Mouse (Mus musculus): Measurements from ENCODE around the gene Casq2. TPM values are rescaled to one million over a fixed set of nuclear protein-coding genes. Genes with fewer than 3 reads are reported as not detected.
"Not testable (repeated sequence)": the region's sequence is repeated elsewhere in the genome, so short reads cannot be mapped to it uniquely, and the experiment has no call there.

Gene Casq2
- polyA plus RNA-seq, 1 experiment = 4.1 TPM

DNA sequence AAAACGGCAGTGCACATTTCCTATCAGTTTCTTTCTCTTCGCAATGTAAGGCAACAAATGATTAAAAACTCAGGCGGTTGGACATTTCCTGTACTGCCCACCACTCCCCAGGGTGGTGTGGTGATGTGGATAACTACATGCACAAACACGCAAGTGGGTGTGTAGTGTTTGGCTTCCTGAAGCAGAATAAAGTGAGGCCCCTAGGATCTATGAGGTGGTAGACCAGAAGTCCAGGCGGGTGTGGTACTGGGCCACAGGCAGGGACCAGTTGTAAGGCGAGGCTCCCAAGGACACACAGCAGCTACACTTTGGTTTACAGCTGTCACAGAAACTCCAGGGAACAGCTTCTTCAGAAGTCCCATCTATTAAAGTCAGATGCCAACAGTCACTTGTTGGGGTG, 71.4 kb downstream of the Casq2 start:
- Histone ChIP-seq H3K27ac (replicated peaks; ENCODE audit: low read depth, low read length) (no peak overlapping the region), H3K4me3 (ENCODE audit: insufficient read depth, low read depth, low read length) (no peak overlapping the region)

DNA sequence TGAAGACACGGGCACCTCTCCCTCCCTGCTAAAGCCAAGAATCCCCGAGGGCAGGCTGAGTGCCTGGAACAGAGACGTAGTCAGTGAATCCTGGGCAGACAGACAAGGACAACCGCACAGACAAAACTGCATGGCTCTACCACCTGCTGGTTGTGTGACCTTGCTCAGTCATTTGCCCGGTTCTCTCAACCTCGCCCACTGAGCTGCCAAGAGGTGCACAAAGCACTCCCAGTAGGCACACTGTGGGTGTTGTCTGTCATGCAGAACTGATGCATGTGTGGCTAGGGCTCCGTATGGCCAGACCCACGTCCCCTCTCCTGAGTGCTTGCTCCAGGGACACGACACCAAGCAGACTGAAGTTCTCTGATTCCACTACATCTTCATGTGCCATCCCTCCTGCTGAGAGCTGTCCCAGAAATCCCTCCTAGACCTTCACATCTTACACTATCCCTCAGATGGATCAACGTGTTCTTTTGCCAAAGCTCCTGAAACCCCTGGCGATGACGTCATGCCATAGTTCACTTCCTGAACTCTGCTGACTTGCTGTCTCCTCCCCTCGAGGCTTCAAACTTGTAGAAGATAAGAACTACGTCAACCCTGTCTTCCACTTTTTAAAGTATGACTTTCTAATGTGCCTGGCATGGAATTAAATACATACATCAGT, 72.7 kb downstream of the Casq2 start:
- H3K4me1 ChIP-seq (ENCODE audit: control insufficient read depth, insufficient read depth, insufficient read length, low read length) = no peaks in the 10 kb centered on the region
- H3K27ac ChIP-seq (replicated peaks; ENCODE audit: low read depth, low read length) = no peak overlapping the region
- no peak overlapping the region for H3K4me3 ChIP-seq (ENCODE audit: insufficient read depth, low read depth, low read length)

More for the DNA sequence above, 71.4 kb downstream of the Casq2 start:
- no peaks in the 10 kb centered on the region for H3K4me1 ChIP-seq (ENCODE audit: control insufficient read depth, insufficient read depth, insufficient read length, low read length)

DNA sequence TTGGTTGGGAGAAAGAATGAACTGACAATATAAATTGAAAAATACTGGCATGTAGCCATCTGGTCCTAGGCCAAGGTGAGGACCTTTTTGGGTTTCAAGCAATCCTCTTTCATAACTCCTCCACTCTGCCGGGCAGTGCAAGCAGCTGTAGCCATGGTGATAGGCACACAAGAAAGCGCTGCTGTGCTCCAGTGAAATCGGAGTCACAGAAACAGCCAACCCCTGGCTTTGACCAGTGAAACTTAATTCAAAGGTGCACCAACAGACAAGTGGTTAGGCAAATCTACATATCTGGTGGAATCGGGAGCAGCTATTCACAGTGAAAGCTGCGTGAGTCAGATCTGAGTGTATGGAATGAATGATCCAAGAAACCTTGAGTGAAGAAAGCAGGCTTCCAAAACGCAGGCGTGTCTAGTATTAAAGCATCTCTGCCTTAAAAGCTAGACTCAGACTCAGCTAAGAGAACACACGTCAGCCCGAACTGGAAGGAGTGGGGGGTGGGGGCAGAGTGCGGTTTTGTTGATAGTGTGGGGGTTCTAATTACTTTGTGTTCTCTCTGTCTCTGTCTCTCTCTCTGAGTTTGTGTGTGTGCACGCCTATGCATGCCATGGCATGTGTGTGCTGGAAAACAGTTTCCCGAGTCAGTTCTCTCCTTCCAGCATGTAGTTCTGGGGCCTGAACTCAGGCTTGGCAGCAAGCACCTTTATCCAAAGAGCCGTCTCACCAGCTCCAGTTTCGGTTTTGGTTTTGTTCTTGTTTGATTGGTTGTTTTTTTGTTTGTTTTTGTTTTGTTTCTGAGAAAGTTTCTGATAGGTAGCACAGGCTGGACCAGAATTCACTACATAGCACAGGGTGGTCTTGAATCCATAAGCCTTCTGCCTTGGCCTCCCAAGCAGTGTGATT, 73.5 kb downstream of the Casq2 start:
- Histone ChIP-seq H3K27ac (replicated peaks; ENCODE audit: low read depth, low read length) (no peak overlapping the region), H3K4me3 (ENCODE audit: insufficient read depth, low read depth, low read length) (no peak overlapping the region), H3K4me1 (ENCODE audit: control insufficient read depth, insufficient read depth, insufficient read length, low read length) (no peaks in the 10 kb centered on the region)

DNA sequence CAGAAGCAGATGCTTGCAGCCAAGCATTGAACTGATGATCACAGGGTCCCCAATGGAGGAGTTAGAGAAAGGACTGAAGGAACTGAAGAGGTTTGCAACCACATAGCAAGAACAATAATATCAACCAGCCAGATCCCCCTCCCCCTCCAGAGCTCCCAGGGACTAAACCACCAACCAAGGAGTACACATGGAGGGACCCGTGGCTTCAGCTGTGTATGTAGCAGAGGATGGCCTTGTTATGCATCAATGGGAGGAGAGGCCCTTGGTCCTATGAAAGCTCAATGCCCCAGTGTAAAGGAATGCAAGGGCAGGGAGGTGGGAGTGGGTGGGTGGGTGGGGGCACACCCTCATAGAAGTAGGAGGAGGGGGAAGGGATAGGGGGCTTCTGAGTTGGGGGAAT, 77.6 kb downstream of the Casq2 start:
- not testable (repeated sequence) for H3K27ac ChIP-seq (replicated peaks; ENCODE audit: low read depth, low read length); H3K4me1 ChIP-seq (ENCODE audit: control insufficient read depth, insufficient read depth, insufficient read length, low read length); H3K4me3 ChIP-seq (ENCODE audit: insufficient read depth, low read depth, low read length)

DNA sequence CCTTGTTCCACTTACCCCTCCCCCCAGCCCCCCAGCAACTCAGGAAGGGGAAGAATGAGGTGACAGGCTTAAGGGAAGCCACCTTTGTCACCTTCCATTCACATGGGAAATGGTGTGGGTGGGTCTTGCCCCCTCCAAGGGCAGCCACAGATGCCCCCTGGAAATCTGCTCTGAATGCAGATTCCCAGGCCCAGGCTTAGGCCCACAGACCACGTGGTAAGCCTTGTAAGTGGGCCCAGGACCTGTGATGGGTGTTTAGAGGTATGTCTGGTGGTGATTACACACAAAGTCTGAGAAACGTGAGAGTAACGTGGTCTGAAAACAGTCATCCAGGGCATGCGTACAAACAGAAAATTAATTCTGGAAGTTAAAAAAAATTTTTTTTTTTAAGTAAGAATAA, 78.7 kb downstream of the Casq2 start:
- Histone ChIP-seq H3K27ac (replicated peaks; ENCODE audit: low read depth, low read length) (no peak overlapping the region), H3K4me1 (ENCODE audit: control insufficient read depth, insufficient read depth, insufficient read length, low read length) (no peaks in the 10 kb centered on the region), H3K4me3 (ENCODE audit: insufficient read depth, low read depth, low read length) (no peak overlapping the region)

DNA sequence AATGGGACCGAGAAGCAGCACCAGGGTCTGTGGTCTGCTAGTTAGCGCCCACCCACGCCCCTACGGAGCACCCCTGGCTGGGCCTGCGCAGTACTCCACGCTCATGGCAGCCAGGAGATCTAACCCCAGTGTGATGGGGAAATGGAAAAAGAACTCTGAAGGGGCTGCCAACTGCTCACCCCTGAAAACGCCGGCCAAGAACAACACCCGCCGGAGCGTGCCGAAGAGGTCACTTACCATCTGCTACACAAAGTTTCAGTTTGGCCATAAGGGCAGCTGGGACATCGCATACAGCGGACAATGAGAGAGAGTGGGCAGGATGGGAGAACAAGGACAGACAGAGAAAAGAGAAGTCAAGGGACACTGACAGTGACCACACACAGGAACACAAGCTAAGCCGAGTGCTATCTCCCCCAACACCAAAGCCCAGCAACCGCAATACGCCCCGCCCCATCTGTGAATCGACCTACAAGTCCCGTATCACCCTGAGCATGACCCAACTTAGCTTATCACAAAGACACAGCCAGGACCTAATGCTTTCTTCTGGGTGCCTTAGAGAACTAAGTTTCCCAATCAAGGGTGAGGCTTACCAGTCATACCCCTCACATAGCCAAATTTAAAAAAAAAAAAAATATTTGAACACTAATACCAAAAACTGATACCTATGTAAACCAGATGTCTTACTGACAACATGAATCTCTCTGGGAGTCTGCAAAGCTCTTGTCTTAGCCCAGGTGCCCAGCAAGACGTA, 79.5 kb downstream of the Casq2 start:
- no peaks in the 10 kb centered on the region for H3K4me1 ChIP-seq (ENCODE audit: control insufficient read depth, insufficient read depth, insufficient read length, low read length)
- no peak overlapping the region for H3K27ac ChIP-seq (replicated peaks; ENCODE audit: low read depth, low read length)
- H3K4me3 ChIP-seq (ENCODE audit: insufficient read depth, low read depth, low read length) = no peak overlapping the region

DNA sequence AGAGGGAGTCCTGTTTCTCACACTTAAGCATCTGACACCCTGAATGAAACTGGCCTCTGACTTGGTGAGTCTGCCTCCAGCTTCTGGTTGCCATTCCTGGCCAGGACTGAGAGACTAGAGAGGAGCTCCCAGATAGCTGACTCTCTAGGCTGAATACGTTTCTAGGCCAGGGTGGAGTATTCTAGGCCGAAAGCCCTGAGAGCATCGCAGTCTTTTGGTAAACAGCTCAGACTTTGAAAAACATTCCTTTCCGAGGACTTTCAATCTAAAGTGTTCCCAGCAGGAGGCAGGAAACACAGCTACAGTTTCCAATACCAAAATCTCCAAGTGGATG, 80.0 kb downstream of the Casq2 start:
- H3K4me1 ChIP-seq (ENCODE audit: control insufficient read depth, insufficient read depth, insufficient read length, low read length) = no peaks in the 10 kb centered on the region
- no peak overlapping the region for H3K4me3 ChIP-seq (ENCODE audit: insufficient read depth, low read depth, low read length)
- no peak overlapping the region for H3K27ac ChIP-seq (replicated peaks; ENCODE audit: low read depth, low read length)

DNA sequence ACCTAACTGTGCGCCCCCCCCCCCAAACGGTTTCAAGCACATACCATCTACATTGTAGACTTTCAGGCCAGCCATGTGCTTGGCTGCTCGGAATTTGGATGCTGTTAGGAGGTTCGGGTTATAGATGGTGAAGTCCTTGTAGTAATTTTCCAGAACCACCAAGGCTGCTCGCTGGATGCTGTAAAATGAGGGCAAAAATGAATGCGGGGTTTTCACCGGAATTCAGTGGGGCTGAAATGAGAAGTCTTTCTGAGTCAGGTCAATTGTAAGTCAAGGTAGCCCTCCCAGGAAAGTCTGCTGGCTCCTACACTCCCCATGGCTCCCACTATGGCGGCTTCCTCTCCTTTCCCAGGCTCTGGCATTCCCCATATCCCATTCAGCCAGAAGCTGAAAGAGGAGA, 80.6 kb downstream of the Casq2 start:
- Histone ChIP-seq H3K4me3 (ENCODE audit: insufficient read depth, low read depth, low read length) (no peak overlapping the region), H3K27ac (replicated peaks; ENCODE audit: low read depth, low read length) (no peak overlapping the region), H3K4me1 (ENCODE audit: control insufficient read depth, insufficient read depth, insufficient read length, low read length) (no peaks in the 10 kb centered on the region)

DNA sequence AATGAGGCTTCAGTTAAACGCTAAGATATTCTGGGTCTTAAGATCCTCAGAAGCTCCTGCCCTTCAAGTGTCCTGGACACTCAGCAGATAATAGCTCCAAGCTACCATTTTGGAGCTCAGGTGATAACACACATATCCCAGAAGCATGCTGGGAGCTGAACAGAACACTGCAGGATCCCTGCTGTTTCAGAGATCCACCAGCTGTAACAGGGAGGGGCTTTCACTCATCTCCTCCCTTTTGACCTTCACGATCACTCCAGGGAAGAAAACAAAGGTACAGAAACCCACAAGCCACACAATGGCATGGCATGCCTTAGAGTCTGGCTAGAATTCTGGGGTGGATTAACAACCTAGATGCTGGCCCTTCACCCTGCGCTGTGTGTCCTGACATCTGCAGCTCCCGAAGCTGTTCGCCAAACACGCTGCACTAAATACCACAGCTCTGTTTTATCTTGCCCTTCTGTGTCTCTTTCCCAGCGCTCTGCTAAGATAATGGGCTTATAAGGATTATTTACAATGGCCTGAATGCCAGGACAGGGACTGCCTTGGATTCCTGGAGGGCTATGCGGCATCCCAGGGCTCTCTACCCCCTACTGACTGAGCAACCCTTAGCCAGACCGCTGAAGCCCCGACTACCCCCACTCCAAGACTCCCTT, 81.5 kb downstream of the Casq2 start:
- Histone ChIP-seq H3K4me3 (ENCODE audit: insufficient read depth, low read depth, low read length) (no peak overlapping the region), H3K27ac (replicated peaks; ENCODE audit: low read depth, low read length) (no peak overlapping the region), H3K4me1 (ENCODE audit: control insufficient read depth, insufficient read depth, insufficient read length, low read length) (no peaks in the 10 kb centered on the region)

DNA sequence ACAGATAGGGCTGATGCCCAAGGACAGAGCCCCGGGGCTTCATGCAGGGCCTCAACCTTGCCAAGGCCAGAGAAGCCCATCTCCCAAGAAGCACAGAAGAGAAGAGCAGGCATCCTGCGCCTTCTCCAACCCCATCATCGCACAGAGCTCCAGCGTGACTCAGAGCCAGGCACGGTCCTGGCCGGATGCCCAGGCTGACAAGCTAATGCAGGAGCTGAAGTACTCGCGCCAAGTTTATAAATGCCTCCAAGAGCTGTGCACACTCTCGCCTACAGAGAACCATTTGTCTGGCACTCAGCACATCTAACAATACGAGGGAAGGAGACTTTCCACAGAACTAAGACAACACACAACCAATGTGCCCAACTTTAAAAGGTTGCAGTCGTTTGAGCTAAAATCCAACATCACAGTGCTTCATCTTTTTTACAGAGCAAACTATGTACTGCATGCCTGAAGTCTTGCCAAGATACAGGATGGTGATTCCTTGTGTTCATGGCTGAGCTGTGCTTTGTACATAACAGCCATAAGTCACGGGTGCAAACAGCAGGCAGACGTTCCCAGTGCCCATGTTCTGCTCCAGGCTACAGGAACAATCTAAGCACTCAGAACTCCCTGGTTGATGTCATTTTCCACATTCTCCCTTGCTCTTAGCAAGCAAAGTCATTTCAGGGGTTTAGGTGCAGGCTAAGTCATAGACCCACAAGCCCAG, 83.1 kb downstream of the Casq2 start:
- no peak overlapping the region for H3K4me3 ChIP-seq (ENCODE audit: insufficient read depth, low read depth, low read length)
- H3K27ac ChIP-seq (replicated peaks; ENCODE audit: low read depth, low read length) = no peak overlapping the region
- H3K4me1 ChIP-seq (ENCODE audit: control insufficient read depth, insufficient read depth, insufficient read length, low read length) = no peaks in the 10 kb centered on the region

DNA sequence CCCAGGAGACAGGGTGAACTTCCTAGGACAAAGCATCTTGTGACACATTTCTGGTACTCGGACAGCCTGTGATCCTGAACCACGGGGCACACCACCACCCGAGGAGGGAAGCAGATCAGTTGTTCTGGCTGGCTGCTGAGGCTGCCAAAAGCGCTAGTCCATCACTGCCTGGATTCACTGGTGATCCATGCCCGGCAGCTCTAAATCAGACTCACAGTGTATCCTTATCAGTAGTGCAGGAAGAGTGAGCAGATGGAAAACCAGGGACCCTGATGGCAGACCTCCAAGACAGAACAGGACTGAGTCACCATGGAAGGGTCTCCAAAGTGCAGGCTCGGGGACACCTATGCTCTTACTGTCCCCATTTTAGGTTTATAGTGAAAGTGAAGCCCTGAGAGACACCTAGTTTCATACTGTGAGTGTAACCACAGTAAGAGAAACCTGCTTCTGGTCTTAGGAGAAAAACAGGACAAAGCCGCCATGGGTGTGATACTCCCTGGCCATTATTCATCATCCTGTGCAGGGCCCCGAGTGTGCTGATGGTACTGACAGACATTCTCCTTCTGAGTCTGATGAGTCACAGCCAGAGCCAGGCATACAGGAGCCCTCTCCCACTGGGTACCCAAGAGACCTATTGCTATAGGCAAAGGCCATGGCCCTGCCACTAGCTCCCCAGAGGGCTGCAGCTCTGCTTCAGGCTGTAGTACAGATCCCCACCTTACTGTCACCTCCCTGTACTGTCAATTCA, 88.1 kb downstream of the Casq2 start:
- no peaks in the 10 kb centered on the region for H3K4me1 ChIP-seq (ENCODE audit: control insufficient read depth, insufficient read depth, insufficient read length, low read length)
- H3K27ac ChIP-seq (replicated peaks; ENCODE audit: low read depth, low read length) = no peak overlapping the region
- no peak overlapping the region for H3K4me3 ChIP-seq (ENCODE audit: insufficient read depth, low read depth, low read length)

DNA sequence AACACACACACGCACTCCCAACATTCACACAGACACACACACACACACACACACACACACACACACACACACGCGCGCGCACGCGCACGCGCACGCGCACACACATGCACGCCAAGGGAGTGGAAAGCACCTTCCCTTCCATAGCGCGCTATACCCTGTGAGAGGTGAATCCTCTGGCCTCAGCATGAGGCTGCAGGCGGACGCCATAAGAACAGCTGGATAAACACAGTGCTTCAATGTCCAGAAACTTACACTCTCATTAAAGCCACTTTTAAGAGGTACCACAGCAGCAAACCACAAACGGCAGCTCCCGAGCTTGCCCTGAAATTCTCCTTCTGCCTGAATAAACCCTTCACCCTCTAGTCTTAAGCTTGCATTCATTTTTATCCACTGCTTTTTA, 89.5 kb downstream of the Casq2 start:
- Histone ChIP-seq H3K4me3 (ENCODE audit: insufficient read depth, low read depth, low read length) (no peak overlapping the region), H3K27ac (replicated peaks; ENCODE audit: low read depth, low read length) (no peak overlapping the region), H3K4me1 (ENCODE audit: control insufficient read depth, insufficient read depth, insufficient read length, low read length) (no peaks in the 10 kb centered on the region)

DNA sequence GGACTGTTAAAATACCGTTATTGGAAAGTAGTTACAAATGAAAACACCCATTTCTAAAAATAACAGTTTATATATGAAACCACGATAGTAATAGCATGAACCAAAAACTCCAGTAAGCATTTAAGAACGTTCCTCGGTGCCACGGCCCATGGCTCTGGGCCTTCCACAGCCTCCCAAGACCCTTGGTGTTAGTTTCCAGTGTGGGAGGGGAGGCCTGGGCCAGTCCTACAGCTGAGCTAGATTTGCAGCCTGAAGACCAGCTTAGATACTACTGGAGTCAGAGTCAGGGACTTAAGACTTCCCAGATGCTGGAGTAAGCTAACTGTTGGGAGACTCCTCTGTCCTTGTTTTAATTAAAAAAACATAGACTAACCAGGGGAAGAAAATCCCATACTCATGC, 89.9 kb downstream of the Casq2 start:
- H3K27ac ChIP-seq (replicated peaks; ENCODE audit: low read depth, low read length) = no peak overlapping the region
- no peaks in the 10 kb centered on the region for H3K4me1 ChIP-seq (ENCODE audit: control insufficient read depth, insufficient read depth, insufficient read length, low read length)
- no peak overlapping the region for H3K4me3 ChIP-seq (ENCODE audit: insufficient read depth, low read depth, low read length)

All from brown adipose tissue, adult 24 weeks (tissue).